Mouse (Mus musculus): ENCODE data around the gene Edaradd.

The Edaradd gene

DNA sequence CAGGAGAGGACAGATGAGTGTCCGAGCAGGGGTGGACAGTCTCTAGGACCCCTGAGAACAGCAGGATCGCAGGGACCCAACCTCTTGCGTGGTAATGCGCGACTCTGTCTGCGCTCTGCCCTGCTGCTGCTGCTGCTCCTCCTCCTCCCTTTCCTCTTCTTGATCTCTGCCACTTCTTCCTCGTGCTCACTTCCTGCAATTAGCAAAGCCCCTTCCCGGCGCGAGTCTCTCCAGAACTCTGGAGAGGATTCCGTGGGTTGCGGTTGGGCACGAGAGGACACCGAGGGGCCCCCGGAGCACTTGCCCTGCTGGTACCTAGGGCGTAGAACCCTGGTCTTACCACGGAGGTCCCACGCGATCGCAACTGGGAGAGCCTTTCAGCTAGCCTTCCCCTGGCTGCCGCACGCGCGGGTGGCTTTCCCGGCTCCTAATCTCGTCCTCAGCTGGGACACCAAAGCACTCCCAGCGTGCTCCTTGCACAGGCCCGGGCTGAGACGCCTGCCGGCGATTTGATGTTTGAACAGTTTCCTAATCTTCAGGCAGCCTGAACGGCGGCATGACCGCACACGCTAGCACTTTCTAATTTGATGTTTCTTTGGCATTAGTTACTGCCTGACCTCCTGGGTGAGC, at the start of gene Edaradd:
Gene Edaradd, minus strand, starts transcription at position 484 of the 630 bp plus-strand sequence.
- peak; percentile 31 to 57 for DNase-seq

DNA sequence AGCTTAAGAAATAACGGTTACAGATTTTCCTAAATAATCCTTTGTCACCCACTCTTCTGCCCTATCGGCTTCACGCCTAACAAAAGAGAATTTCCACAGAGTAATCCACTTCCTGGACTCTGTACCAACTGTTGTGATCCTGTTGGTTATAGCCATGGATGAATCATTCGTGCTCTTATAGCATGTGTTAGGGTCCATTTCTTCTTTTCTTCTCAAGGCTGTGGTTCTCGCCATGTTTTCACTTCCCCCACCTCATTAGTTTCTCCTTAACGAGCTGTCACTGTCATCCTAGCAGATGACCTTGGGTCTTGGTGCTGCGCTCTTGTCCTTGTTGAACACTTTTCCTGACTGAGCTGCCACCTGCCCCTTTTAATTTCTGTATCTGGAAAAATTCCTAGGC, 49.5 kb upstream of the Edaradd start:
- DNase-seq: no peak

DNA sequence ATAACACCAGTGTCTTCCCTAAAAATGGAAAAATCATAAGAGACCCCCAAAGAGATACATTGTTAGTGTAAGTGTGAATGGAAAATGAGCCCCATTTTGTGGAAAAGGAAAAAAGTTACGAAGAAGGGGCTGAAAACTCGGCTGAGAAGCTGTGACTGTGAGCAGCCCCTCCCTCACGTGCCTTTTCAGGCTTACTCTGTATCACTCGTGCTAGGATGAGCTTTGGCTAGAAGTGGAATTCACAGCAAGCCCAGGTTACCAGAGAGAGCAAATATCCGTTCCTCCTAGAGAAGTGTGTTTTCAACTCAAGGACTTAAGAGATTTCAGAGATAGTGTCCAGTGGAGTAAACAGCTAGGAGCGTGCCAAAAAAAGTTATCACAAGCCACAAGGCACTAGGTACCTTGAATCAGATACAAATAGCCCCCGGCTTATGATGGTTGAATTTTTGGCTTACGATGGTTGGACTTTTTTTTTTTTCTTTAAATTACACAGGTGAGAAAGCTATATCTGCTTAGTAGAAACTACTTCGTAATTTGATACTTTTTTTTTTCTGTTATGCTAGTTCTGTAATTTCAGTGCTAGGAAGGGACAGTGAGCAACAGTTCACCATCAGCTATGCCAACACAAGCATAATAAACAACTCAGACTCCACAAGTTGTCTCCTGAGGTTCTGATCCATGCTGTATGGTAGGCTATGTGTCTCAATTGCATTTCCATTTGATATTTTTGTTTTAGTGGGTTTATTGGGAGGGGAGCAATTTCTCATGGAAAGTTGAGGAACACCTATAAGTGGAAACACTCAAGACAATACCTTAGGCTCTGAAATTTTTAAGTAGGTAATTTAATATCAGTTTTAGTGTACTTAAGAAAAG, 48.6 kb upstream of the Edaradd start:
- DNase-seq: no peak

DNA sequence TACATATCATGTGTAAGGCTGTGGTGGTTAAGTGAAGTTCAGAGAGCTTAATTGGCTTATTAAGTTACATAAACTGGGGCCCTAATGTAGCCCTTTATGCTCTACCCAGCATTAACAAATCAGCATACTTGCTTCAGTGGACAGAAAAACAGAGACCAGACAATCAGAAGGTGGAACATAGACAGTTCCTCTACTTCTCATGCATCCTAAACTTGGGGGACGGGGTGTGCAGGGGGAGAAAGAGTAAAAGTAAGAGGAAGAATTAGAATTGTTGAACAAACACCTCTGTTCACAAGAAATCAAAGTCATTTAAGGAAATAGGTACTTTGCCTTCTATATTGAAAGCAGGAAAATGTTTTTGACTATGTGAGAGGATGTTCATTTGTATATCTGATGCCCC, 47.7 kb upstream of the Edaradd start:
- no peak for DNase-seq

DNA sequence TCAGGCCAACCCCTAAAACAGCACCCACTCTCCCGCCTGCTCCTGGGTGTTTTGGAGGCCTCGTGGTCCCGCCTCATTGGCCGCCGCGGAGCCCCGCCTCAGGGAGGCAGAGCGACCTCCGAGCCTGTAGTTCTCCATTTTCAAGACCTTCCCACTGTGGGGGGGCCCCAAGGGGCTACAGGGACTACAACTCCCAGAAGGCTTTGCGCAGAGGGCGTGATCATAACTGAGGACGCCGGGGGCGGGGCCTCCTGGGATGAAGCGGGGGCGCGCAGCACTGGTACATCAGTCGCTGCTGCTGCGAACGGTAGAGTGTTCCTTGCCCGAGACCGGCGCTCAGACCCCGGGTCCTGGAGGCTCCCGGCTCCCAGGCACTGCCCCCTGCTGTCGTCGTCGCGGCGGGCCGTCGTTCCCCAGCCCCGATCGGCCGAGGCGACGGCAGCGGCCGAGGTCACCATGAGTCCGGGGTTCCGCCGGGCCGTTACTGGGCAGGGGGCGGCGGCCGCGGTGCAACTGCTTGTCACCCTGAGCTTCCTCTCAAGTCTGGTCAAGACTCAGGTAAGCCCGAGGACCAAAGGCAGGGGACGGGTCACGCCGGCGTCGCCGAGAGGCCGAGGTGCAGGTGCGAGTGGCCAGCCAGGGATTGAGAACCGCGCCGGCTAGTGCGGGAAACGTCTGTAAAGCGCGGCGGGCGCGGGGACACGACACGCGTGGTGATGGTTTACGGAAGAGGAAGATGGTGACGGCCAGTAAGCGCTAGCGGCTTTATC, 45.6 kb upstream of the Edaradd start, which contains the start of gene Ero1lb:
Gene Ero1lb, plus strand, starts transcription at position 254 of the 770 bp plus-strand sequence.
- DNase-seq: peak; percentile 99

DNA sequence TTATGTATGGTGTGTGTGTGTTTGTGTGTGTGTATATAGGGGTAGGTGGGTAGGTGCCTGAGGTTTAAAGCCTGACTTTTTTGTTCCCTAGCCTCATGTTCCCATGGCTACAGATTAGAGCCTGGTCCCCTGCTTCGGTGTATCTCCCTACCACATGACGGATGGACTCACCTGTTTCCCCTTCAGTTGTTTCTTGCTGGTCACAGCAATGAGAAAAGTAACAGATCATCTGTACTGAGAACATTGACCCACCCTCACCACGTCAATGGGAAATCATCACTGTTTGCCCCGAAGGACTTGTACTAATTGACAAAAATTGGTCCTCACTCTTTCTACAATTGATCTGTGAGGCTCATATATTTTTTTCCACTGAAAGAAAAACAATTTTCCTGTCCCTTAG, 42.0 kb upstream of the Edaradd start:
- no peak for DNase-seq

DNA sequence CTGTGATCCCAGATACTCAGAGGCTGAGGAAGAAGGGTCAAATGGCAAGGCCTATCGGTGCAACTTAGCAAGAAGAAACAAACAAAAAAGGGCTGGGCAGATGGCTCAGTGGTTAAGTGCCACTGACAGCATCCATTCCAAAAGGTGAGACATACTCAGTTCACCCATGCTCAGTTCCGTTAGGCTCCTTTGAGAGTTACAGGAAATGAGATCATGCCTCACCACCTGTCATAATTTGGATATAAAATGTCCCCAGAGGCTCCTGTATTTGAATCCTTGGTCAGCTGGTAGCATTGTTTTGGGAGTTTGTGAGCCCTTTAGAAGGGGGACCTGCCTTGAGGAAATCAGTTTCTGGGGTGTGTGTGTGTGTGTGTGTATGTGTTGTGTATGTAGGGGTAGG, 41.5 kb upstream of the Edaradd start:
- no peak for DNase-seq

DNA sequence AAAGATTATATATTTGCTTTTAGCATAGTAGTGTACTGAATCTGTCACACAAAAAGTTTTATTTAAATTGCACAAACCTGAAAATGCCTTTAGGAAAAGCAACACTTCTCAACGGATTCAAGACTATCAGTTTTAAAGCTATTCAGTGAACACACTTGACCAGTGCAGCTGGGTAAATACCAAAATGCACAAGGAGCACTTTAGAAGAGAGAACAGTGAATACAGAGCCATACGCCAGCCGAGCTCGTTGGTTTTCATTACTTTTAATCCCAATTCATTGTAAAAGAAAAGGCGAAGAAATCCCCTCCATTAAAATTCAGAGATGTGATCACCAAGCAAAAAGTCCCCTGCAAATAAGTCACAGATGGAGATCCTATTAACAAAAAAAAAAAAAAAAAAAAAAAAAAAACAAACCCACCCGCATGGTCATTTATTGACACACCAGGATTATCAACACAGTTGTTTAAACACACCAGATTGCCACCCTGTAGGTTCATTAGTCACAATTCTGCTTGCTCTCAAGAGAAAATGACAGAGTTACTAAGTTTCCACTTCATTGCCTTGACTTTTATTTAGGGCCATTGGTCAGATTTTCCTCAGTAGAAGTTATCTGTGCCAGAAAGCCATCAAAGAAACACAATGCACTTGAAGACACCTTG, 39.4 kb upstream of the Edaradd start:
- DNase-seq: no peak

DNA sequence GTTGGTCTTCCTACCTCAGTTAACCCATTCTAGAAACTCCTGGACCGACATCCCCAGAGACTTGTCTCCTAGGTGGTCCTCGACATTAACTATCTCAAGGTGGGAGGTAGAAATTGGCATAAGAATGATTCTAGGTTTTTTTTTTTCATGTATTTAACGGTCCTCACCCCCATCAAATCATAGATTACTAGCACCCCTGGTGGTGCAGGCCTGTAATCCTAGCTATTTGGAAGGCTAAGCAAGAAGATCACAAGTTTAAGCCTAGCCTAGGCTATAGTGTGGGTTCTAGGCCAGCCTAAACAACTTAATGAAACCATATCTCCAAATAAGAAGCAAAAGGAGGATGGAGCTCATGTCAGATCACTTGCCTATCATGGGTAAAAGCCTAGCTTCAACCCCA, 38.8 kb upstream of the Edaradd start:
- DNase-seq: no peak

DNA sequence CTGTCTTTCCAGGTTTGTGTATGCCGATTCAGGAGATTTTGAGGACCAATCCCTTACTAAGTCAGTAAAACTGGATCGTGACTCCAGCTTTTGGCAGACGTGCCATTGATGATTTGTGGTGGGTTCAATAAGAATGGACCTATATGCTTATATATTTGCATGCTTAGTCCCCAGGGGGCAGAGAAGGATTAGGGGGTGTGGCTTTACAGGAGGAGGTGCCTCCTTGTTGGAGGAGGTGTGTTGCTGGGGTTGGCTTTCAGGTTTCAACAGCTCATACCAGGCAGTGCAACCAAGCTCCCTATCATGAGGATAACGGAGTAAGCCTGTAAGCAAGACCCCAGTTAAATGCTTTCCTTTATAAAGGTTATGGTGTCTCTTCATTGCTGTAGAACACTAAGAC, 34.0 kb upstream of the Edaradd start:
- no peak for DNase-seq

DNA sequence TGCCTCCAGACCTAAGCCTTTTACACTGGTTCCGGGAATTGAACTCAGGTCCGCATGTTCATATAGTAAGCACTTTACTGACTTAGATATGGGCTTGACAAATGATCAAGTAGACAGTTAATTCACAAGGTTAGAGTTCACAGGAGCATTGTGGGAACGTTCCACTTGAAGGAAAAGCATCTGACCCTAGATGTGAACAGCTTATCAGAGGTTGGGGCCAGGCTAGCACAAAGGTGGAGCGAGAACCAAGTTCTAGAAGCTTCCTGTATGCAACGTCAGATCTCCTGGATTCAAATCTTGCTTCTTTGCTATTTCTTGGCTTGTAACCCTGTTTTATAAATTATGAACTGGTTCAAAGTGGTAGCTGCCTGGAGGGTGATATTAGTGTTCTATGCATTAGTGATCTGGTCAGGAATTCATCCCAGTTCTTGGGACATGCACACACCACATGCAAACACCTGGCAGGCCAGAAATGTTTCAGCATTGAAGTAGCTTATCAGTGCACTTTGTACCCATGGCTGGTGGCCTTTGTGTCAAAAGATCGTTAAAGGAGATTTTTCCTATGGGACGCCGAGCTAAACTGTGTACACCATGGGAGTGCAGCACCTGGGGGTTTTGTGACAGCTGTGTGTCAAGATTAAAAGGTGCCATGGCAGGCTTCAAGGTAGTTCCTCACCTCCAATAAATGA, 23.8 kb upstream of the Edaradd start:
- DNase-seq: no peak

DNA sequence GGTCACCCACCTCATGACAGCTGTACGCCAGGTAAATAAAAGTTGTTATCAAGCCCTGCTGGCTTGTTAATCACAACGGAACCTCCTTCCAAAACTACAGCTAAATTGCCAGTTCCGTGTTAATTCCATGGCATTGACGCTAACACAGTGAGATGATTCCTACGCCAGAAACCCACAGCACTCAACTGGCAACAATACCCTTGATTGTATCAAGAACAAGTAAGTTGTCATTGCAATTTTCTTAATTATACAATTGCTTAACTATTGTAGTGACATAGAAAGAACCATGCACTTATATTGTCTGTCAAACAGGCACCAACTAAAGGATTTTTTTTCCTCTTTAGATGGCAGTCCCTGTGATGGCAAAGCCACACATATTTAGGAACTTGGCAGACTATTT, 23.0 kb upstream of the Edaradd start:
- DNase-seq: no peak

DNA sequence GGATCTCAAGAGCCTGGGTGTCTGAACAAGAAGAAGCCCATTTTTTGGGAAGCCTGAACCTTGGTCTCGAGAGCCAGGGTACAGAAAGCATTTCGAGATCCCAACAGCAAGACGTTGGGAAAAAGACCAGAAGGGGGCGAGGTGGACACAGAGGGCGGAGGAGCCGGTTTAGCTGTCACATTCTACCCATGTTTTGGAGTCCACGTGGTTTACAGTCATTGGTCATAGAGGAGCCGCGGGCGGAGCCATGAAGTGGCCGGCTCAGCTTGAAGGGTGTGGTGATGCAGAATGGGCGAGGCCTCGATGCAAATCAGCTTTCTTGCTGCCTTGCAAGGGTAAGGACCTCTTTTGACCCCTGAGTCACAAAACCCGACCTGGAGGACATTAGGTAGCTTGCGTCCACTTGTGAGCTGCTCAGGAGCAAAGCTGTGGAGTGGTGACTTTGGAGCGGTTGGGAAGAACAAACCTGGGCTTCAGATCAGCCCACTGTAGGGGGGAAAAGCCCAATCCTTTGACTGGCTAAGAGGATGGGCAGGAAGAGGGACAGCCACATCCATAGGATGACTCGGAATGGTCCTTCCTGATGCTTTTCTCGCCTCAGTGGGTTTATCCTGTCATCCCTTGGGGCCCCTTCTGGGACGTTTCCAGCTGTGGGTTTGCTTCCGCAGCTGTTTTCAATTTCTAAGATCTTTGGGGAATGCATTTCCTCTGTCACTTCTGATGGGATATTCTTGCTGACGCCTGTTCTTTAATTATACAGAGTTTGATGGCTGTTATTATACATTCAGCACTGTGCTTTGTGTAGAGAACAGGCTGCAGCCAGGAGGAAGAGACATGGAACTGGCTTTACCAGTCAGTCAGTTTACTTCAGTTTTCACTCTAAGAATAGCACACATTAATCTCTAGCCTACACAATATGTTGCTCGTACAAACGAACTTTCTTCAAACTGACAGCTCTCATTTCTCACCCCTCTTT, 22.1 kb upstream of the Edaradd start:
- peak; percentile 59 to 64 for DNase-seq

DNA sequence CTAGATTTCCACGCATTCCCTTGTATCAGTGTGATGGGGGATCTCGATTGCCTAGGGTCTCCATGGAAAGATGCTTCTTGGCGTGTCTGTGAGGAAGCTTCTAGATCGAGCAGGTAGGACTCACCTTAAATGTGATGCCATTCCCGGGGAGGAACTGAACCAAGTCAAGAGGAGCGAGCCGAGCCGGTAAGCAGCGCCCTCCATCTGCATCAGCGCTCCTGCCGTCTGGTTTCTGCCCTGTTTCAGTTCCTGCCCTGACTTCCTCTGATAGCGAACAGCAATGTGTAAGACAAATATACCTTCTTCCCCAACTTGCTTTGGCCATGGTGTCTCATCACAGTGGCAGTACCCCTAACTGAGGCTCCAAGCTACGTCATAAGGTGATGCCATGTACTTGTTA, 19.9 kb upstream of the Edaradd start:
- DNase-seq: no peak

DNA sequence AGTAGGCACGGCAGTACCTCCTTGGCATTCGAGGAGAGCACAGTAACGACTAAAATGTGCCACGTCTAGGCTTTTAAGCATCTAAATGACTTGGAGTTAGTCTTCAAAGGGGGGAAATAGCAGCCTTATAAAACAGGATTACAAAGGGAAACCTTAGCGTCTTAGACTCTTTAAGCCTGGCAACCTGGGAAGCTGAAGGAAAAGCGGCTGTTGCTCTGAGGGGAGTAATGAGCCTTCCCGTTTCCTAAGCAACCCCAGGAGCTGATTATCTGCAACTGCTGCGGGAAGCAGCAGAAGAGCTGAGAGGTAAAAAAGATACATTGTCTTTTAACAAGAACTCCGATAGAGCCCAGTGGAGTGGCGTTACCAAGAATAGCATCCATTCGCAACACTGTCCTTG, 19.5 kb upstream of the Edaradd start:
- no peak for DNase-seq

DNA sequence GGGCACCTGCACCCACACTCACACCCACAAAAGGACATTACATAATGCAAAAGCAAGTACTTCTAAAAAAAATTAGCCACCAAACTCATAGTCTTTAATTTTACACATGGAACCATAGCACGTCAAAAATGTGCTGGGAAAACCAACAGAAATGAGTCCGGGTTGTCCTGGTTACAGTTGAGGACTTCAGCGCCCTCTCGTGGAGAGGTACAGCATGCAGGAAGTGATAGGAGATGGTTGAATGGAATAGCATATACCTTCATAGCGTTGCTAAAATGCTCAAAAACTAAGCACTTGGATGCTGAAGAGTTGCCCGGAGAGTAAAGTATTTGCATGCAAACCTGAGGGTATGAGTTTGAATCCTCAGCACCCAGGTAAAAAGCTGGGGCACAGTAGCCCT, 17.7 kb upstream of the Edaradd start:
- DNase-seq: peak; percentile 23 to 73

DNA sequence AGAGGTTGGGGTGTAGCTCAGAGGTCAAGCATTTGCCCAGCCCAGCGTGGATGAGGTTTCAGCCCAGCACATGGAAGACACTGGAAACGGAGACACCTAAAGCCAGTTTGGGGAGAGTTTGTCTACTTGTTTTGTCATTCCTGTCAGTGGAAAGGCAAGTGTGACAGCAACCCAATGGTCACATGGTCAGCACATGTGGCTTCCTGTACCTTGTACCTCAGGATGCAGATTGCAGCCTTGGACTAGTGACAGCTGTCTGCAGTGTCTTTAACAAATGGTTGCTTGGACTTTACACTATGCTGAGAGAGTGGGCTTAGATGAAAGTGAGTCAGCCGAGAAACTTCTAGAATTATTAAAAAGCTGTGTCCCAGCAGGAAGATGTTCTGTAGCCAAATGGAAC, 14.4 kb upstream of the Edaradd start:
- DNase-seq: peak; percentile 26 to 48

DNA sequence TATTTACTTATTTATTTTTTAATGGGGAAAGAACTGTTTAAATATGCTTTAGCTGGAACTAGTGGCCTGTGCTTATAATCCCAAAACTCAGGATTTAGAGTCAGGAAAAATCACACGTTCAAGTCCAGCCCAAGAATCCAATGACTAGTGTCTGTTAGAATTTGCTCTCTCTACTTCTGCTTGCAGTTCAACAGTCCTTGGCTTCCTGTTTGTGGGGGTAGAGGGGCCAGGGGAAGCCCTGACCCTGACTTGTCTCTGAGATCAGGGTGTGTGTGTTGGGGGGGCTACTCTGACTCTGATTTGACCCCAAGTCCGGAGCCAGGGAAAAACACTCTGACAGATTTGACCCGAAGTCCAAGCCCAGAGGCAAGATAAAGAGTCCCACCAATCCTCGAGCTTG, 5.4 kb upstream of the Edaradd start:
- no peak for DNase-seq

DNA sequence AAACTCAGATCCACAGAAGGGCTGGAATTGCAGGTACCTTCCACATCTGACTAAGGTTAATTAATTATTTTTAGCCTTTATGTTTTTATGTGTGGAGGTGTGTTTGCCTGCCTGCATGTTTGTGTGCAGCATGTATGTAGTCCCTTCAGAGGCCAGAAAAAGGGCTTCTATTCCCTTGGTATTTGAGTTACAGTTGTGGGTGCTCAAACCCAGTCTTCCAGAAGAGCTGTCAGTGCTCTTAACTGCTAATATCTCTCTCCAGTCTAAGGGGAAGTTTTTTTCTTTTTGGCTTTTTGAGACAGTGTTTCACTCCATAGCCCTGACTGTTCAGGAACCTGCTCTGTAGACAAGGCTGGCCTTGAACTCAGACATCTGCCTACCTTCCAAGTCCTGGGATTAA, 2.1 kb upstream of the Edaradd start:
- no peak for DNase-seq

DNA sequence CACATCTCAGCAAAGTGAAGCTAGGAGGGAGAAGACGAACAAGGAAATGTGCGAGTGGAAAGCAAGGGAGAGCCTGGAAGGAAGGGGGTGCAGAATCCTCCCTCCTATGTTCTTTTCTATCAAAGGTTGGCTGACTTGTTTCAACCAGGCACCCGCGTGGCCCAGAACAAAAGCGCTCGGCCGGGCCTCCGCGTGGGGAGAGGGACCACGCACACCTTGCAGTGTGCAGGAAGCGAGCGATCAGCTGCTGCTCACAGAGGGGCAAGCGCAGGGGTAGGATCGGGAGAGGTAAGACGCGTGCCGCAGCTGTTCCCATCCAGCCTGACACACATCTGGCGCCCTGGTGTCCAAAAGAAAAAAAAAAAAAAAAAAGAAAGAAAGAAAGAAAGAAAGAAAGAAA, 867 bp downstream of the Edaradd start:
- DNase-seq: no peak
